Mouse (Mus musculus) neural tube, embryonic 13.5 days (tissue): ENCODE results near the gene Gm6121. TPM values are rescaled to one million over a fixed set of nuclear protein-coding genes. Genes with fewer than 3 reads are reported as not detected.
"Not testable (repeated sequence)": the region's sequence is repeated elsewhere in the genome, so short reads cannot be mapped to it uniquely, and the experiment has no call there.

Experiments used
- ATAC-seq: fragments of 200-750 bp; cut with Nextera tagmentation; 2 replicates; pipeline ENCODE4 v1.8.0; 2017; ENCODE audit warnings: low read depth, mild to moderate bottlenecking, moderate TSS enrichment, moderate library complexity
- H3K27ac ChIP-seq: fragments of 300-500 bp; sonication (generic); replicated peaks from 2 replicates; pipeline ENCODE4 v1.5.1; 2015; ENCODE audit warnings: moderate library complexity, mild to moderate bottlenecking, inconsistent platforms
- H3K27me3 ChIP-seq: fragments of 300-500 bp; sonication (generic); 2 replicates; pipeline ENCODE4 v1.6.1; 2015; ENCODE audit warnings: mild to moderate bottlenecking, inconsistent platforms
- H3K36me3 ChIP-seq: fragments of 300-500 bp; sonication (generic); 2 replicates; pipeline ENCODE4 v1.6.1; 2015; ENCODE audit warnings: mild to moderate bottlenecking, inconsistent platforms
- H3K4me1 ChIP-seq: fragments of 300-500 bp; sonication (generic); replicated peaks from 2 replicates; pipeline ENCODE4 v1.6.1; 2015; ENCODE audit warnings: inconsistent platforms
- H3K4me2 ChIP-seq: fragments of 300-500 bp; sonication (generic); 2 replicates; pipeline ENCODE4 v1.6.1; 2015; ENCODE audit warnings: inconsistent platforms, mild to moderate bottlenecking, moderate library complexity
- H3K4me3 ChIP-seq: fragments of 300-500 bp; sonication (generic); 2 replicates; pipeline ENCODE4 v1.5.1; 2015; ENCODE audit warnings: mild to moderate bottlenecking, inconsistent platforms
- H3K9ac ChIP-seq: fragments of 300-500 bp; sonication (generic); 2 replicates; pipeline ENCODE4 v1.6.1; 2015; ENCODE audit warnings: moderate library complexity, mild to moderate bottlenecking, inconsistent platforms
- H3K9me3 ChIP-seq: fragments of 300-500 bp; sonication (generic); 2 replicates; pipeline ENCODE4 v1.6.1; 2016; ENCODE audit warnings: inconsistent platforms
- WGBS: fragments of 180-500 bp; shearing (Covaris S2); methylation state at CpG from one replicate; pipeline ENCODE4 v1.1.7; 2015; 5-methylcytosine and 5-hydroxymethylcytosine counted together
- polyA plus RNA-seq: library from polyadenylated mRNA; unstranded; fragments of >200 nt; fragmentation: Nextera tagmentation; extraction: Ambion mirVana; gene quantifications from 2 replicates; pipeline ENCODE4 v1.2.1, GENCODE M21; 2015

Gene Gm6121
- not detected in 2 replicates for polyA plus RNA-seq

- H3K9me3 ChIP-seq, H3K4me2 ChIP-seq, H3K4me1 ChIP-seq, H3K9ac ChIP-seq, H3K4me3 ChIP-seq, H3K27me3 ChIP-seq, H3K36me3 ChIP-seq, ATAC-seq, H3K27ac ChIP-seq: not testable (repeated sequence)
- no CpG with 5 or more reads among the region's 5 CpGs for WGBS
These were observed at the start of gene Gm6121 for GRCm38 (mm10) chrX:26935597-26935996. Gene Gm6121 (minus strand): TSS chrX:26935697.

Other genes with a start within 250 kb of the Gm6121 start
- not detected in 2 replicates for gene Gm14525, start 233.1 kb downstream of the Gm6121 start, polyA plus RNA-seq